Mouse (Mus musculus) gastrocnemius, postnatal 14 days (tissue): ENCODE data around the gene Atpif1. TPM values are rescaled to one million over a fixed set of nuclear protein-coding genes. Genes with fewer than 3 reads are reported as not detected.
"Not testable (repeated sequence)": the region's sequence is repeated elsewhere in the genome, so short reads cannot be mapped to it uniquely, and the experiment has no call there.

ENCODE experiments used
- DNase-seq: peaks from one replicate; pipeline ENCODE4 v3.0.0; 2021; ENCODE audit warnings: mixed read lengths
- intact Hi-C: fragments of 180-260 bp; cut with DNase I; formaldehyde crosslinking; loops from one replicate; pipeline ENCODE4 v1.15.1; 2025; ENCODE audit warnings: low total_unique reads
- total RNA-seq, 2 experiments: library from RNA; stranded (reverse); gene quantifications; 2 replicates each; pipeline ENCODE4 v1.2.3; 2021

Gene Atpif1
- total RNA-seq, 2 experiments from 2014 or later = 80.8 to 83.4 TPM

DNA sequence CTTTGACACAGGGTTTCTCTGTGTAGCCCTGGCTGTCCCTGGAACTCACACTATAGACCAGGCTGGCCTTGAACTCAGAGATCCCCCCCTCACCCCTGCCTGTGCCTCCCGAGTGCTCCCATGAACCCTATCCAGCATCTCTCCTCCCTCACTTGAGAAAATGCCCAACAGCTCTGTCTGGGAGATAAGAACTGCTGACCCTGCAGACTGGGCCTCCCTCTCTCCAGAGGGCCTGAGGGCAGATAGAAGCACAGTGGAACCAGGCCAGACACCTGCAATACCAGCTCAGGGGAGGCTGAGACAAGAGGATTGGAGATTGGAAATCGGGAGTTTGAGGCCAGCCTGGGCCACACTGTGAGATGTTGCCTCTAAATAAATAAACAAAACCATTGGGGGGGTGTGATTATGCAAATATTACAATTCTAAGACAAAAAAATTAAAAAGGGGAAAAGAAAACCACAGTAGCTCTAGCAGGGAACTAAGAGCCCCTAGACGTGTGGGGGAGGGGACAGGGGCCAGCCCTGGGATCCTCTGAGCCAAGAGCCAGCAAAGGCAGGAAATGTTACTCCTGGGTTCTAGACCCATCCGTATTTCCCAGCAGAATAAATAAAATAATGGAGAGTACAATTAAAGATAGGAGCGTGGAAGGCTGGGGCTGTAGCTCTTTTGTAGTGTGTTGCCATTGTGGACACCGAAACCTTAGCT lies 28.3 kb downstream of the Atpif1 start:
- no peak for DNase-seq
- intact Hi-C loops = no loop called here

DNA sequence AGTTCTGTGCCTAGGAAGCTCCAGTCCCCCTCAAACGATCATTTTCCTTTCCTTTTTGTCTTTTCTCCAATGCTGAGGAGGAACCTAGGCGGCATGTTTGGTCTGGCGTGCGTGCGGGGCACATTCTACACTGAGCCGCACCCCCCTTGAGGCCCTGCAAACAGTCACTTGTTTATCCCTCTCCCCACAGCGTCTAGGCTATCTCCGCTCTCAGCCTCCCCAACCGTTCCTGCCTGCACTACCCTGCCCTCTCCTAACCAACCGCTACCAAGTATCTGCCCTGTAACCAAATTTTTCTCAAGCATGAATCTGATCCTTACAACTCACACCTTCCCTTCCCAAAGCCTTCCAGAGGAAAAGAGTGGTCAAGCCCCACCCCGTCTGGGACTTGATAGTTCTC lies 30.1 kb downstream of the Atpif1 start:
- intact Hi-C loops = no loop called here

DNA sequence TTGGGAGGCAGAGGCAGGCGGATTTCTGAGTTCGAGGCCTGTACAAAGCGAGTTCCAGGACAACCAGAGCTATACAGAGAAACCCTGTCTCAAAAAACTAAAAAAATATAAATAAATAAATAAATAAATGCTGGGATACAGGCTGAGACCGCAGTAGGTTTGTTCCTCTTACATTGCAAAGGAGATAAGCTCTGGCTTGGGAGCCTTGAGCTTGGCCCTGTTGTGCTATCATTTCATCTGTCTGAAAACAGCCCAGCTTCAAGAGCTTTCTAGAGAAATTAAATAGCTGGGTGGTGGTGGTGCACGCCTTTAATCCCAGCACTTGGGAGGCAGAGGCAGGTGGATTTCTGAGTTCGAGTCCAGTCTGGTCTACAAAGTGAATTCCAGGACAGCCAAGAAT lies 31.8 kb downstream of the Atpif1 start:
- DNase-seq = no peak
- intact Hi-C loops = no loop called here

More for the DNA sequence above, 30.1 kb downstream of the Atpif1 start:
- DNase-seq = no peak

DNA sequence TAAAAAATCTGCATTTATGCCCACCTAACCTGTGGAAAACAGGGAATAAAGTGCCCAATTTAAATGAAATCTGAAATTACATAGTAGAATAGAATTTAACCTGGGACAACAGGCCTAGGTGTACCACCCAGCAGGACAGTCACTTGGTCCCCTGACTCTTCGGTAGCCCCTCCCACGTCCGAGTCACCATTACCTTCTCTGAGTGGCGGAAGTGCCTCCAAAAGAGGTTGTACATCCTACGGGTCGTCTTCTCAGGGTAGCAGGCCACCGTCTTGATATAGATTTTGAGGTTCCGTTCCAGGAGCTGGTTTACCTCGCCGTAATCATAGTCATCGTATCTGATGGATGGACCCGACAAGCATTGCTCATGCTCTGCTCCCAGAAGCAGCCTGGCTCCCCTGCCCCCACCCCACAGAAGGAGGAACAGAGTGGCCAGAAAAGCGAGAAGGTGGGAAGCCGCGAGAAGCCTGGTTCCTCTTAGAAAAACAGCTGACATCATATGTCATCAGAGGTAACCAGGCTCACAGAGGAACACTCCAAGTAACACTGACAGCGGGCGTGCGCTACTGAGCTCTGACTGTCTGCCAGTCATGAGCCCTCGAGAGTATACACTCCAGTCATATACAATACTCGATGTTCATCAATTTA lies 39.1 kb downstream of the Atpif1 start:
- intact Hi-C loops = no loop called here
- DNase-seq = no peak

DNA sequence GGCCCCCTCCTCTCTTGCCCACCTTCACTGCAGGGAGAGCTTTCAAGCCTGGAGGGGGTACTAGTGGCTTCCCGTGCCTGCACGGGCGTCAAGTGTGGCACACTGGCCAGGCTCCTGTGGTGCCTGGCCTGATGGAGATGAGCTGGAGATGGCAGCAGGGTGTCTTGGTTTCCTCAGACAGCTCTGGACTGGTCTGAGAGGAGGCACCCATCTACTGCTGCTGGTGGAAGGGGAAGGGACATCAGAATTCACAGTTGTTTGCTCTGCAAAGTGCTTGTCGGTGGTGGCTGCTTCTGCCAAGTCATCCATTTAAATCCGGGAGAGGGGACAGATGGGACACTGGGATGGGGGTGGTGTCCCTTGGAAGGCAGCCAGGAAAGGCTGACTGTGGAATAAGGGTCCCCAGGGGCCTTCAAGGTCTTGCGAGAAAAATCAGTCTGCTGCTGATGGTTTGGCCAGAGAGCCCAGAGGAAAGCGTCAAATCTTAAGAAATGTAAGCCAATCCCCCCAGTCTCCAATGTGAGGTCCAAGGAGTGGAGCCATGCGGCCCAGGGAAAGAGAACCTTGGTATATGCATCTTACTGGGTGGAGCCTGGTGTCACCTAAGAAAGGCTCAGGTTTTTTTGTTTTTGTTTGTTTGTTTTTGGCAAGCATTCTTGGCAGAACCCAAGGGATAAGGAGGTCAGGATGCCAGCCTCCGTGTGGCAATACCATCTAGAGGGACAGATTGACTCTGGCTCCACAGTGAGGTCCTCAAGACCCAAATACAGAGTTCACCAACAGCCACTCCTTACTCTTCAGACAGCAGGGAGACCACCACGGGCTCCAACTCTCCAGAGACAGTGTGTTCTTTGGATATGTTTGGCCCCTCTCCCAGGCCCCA lies 41.0 kb downstream of the Atpif1 start:
- DNase-seq = peak; percentile 37
- intact Hi-C loops = no loop called here

DNA sequence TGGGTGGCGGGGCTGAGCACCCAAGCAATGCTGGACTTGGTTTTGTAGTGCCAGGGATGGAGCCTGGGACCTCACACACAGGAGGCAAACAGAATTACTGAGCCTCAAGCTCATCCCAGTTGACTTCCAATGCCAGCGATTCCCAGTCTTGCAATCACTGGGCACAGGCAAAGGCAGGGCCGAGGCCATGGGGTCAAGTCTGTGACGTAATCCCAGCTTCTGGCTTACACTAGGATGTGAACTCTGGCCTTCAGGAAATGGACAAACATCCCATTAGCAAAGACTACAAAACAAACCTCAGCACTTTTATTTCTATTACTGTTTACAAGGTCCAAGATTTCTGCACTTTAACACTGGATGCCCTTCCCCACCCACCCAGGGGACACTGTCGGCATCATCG lies 41.7 kb downstream of the Atpif1 start:
- intact Hi-C loops = no loop called here
- no peak for DNase-seq

DNA sequence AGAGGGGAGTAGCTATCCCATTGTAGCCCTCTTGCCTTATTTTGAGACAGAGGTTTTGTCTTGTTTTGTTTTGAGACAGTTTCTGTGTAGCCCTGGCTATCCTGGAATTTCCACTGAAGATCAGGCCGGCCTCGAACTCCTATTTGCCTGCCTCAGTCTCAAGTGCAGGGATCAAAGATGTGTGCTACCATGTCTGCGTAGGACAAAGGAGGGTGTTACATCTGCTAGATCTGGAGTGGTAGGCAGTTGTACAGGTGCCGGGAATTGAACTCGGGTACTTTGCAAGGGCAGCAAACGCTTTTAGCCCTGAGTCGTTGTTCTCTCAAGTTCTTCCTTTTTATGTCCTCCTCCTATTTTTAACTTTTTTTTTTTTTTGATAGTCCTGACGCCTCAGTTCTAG lies 42.4 kb downstream of the Atpif1 start:
- intact Hi-C loops = no loop called here
- no peak for DNase-seq

DNA sequence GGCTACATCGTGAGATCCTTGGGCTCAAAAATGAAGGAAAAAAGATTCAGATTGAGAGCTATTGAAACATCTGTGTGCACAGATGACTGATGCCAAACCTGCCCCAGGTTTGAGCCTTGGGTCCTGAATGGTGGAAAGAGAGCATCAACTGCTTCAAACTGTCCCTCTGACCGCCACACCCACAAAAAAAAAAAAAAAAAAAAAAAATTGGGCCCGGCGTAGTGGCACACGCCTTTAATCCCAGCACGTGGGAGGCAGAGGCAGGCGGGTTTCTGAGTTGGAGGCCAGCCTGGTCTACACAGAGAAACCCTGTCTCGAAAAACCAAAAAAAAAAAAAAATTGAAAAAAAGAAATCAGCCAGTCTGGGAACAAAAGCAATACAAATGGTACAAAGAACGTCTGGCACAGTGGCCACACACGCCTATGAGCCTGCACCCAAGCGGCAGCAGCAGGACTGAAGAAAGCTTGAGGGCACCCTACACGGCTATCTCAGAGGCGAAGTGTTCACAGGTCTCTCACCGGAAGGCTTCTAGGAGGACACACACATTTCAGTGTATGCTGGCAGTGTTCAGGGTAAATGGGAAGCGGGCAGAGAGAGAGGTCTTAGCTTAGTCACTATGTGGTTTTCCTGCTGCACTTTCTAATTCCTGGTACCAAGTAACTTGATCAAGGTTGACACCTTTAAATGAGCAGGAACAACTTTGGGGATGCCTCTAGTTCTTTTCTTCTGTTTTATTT lies 43.0 kb downstream of the Atpif1 start:
- intact Hi-C loops = no loop called here

DNA sequence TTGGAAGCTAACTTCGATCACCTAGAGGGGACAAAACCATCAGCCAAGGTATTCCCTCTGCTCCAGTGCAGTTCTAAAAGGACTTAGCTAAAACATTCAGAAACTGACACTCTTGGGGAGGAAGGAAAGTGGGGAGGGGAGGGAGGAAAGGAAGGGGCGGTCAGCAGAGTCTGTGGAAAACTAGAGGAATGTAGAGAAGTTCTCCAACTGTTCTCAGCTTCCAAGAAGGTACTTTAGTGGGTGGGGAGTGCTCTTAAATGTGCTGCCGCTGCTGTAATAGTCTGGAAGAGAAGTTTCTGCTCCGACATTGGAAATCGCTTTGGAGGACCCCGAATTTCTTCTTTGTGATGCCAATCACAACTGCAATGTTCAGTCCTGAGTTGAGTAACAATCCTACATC lies 44.5 kb downstream of the Atpif1 start:
- intact Hi-C loops = no loop called here
- DNase-seq = no peak

More for the DNA sequence above, 43.0 kb downstream of the Atpif1 start:
- DNase-seq = no peak

DNA sequence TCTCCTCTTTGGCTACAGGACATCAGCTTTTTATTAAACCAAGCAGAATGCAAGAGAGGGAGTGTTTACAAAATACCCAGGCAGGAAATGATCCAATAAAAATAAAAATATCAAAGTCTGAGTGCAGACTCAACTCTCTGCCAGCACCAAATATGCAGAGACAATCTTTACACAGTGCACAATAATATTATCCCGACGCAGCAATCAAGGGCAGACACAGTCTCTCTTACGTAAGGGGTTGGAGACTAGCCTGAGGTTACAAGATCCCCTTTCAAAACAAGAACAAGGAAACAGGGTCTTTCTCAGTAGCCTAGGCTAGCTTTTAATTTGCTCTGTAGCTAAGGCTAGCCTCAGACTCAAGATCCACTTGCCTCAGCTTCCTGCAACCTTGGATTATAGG lies 44.9 kb downstream of the Atpif1 start:
- intact Hi-C loops = no loop called here
- no peak for DNase-seq

DNA sequence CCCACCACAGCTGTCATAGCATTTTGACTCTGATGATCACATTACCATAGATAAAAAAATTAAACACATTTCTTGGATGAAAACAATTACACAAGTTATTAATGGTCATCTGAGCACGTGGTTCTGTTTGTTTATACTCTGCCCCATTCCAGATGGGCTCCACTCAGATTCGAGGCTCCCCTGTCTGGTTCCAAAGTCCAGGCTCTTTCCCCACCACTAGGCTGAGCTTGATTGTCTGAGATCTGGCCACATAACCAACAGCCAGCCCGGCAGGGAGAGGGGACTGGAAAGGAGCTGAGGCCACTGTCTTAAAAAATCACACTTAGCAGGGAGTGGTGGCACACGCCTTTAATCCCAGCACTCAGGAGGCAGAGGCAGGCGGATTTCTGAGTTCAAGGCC lies 48.6 kb downstream of the Atpif1 start:
- intact Hi-C loops = no loop called here
- no peak for DNase-seq

DNA sequence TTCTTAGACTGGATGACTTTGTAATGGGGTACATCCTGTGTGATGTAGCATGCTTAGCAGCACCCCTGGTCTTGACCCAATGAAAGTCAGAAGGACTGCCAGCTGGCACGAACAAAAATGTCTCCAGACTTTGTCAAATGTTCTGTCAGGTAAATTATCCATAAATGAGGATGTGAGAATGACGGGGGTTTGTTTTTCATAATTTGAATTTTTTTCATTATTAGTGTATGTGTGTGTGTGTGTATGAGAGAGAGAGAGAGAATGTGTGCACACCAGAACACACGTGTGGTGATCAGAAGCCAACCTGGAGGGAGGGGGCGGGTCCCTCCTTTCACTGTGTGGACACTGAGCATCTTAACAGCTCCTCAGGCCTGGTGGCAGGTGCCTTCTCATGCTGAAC lies 49.2 kb downstream of the Atpif1 start:
- DNase-seq = no peak
- intact Hi-C loops = no loop called here

DNA sequence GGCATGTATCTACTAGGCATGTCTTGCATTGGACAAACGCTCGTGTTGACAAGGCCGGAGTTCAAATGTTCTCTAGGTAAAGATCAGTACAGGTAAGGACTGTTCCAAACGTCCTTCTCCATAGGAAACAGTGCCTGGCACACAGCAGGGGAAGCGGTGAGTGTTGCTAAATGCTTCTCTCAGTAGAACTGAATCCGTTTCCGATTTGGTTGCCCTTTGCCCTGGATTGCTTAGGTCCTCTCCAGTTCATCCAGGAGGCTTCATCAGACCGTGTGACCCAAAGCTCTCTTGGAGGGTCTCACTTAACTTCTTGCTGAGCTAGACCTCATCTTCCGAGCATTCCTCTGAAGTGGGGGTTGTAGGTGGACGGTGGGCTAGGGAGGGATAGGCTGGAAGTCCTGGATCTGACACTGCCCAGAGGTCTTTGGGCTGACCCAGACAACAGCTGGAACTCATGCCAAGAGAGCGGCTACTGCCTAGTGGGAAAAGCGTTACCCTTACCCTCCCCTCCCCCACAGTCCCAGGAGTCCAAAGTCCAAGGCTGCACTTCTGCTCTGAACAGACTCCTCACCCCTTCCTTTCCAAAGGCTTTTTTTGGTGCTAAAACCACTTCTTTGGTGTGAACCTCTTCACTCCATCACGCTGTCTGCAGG lies 50.4 kb downstream of the Atpif1 start:
- intact Hi-C loops = no loop called here
- no peak for DNase-seq

DNA sequence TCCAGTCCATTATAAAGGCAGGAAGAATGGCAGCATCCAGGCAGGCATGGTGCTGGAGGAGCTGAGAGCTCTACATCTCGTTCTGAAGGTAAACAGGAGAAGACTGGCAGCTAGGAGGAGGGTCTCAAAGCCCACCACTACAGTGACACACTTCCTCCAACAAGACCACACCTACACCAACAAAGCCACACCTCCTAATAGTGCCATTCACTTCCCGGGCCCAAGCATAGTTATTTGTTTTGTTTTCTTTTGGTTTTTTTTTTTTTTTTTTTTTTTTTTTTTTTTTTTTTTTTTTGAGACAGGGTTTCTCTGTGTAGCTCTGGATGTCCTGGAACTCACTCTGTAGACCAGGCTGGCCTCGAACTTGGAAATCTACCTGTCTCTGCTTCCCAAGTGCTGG lies 51.4 kb downstream of the Atpif1 start:
- intact Hi-C loops, DNase-seq: not testable (repeated sequence)

Other genes with a start within 250 kb of the Atpif1 start
- under 1 TPM in 1 of 2 experiments, not detected in 1; 0.94 TPM for gene Rab42, start 230.3 kb downstream of the Atpif1 start, total RNA-seq
- 10 to 100 TPM; 12.9 to 13.9 TPM for gene Trnau1ap, start 204.1 kb downstream of the Atpif1 start, total RNA-seq
- 1 to 10 TPM; 7.5 to 9.1 TPM for gene Rcc1, start 180.1 kb downstream of the Atpif1 start, total RNA-seq
- gene Phactr4, start 111.2 kb downstream of the Atpif1 start, total RNA-seq = 10 to 100 TPM; 13.2 to 13.3 TPM
- gene Med18, start 69.7 kb downstream of the Atpif1 start, total RNA-seq = 1 to 10 TPM; 3.8 to 5.2 TPM
- 1 to 10 TPM; 2.2 to 2.4 TPM for gene Sesn2, start 23.2 kb downstream of the Atpif1 start, total RNA-seq
- 10 to 100 TPM; 51.0 to 60.3 TPM for gene Dnajc8, start 1.9 kb upstream of the Atpif1 start, total RNA-seq
- gene Ptafr, start 30.4 kb upstream of the Atpif1 start, total RNA-seq = 1 to 10 TPM in 1 of 2 experiments, under 1 TPM in 1; 0.91 to 1.6 TPM
- gene Eya3, start 105.3 kb upstream of the Atpif1 start, total RNA-seq = 10 to 100 TPM; 14.2 to 14.3 TPM
- 1 to 10 TPM; 1.6 to 1.9 TPM for gene Xkr8, start 198.9 kb upstream of the Atpif1 start, total RNA-seq
- 1 to 10 TPM; 1.9 to 3.0 TPM for gene Smpdl3b, start 223.6 kb upstream of the Atpif1 start, total RNA-seq
- gene Rpa2, start 234.7 kb upstream of the Atpif1 start, total RNA-seq = 10 to 100 TPM; 14.1 to 14.9 TPM